Mouse (Mus musculus) right cerebral cortex, adult 2 months (tissue): ENCODE results near the gene Ccdc171.
"Not testable (repeated sequence)": the region's sequence is repeated elsewhere in the genome, so short reads cannot be mapped to it uniquely, and the experiment has no call there.

Experiments used
- DNase-seq, 2 experiments: peaks; one replicate each; pipeline ENCODE4 v3.0.0; 2021 to 2022; ENCODE audit warnings: low spot score in 2 of 2

Gene Ccdc171

DNA sequence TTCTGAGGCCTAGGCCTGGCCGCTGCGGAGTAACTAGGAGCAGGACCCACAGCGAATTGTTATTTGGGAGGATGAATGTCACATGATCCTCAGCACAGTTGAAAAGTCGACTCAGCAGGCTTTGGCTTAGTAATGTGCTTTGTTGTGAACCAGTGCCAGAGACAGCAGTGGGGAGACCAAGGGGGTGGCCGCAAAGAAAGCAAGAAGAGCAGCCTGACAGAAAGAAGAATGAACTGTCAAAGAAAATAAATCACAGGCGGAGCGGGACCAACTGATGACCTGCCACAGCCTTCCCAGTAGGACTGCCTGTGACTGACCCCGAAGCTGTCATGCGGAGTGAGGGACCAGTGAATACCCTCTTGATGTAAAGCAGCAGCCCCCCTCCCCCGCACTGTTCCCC, 131.2 kb downstream of the Ccdc171 start:
- no peak for DNase-seq

GRCm38 (mm10) chr4:83657021-83657420, 131.7 kb downstream of the Ccdc171 start:
- no peak for DNase-seq

- no peak for DNase-seq
Measured at GRCm38 (mm10) chr4:83658415-83658814, 133.1 kb downstream of the Ccdc171 start.

GRCm38 (mm10) chr4:83659411-83659810, 134.1 kb downstream of the Ccdc171 start:
- DNase-seq, result no peak

DNA sequence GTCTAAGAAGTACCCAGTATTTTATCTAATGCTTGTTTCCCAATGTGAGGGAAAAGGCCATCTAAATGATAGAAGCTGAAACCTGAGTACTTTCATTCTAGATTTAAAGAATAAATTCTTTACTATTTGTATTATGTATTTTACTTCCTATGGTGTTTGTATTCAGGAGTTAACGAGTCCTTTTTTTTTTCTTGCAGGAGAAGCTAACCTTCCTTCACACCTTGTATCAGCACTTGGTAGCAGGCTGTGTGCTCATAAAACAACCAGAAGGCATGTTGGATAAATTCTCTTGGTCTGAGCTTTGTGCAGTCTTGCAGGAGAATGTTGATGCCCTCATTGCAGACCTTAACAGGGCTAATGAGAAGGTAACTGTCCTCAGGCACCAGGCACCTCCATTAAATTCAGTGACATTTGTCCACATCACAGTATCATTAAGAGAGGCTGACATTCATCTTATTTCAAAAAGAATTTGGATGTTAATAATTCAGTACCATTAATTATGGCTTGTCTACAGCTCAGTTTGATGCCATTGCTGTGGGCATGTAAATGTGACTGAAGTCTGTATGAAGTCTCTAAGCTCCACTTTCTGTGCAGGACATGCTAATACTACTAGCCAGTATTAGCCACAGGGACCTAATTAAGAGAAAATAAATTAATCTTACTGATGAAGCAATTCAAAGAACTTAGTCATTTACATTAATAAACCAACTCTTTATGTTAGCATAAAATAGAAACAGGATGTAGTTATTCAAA, 136.3 kb downstream of the Ccdc171 start:
- DNase-seq, result no peak

DNA sequence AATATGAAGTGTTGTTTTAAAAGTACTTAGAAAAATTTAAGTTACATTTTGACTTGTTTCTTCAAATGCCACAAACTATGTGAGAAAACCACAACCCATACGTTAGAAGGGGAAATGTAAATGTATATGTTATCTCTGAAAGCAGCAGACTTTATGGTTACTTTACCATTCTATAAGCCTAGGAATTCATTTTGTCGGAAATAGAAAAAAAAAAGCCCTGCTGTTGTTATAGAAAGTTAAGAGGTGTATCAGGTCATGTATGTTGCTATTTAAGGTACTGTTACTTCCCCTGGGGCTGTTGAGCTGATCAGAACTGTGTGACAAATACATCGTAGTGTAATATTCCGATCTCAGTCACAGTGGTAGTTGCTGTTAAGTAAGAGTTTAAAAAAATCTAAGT, 137.0 kb downstream of the Ccdc171 start:
- DNase-seq, result no peak

- no peak for DNase-seq
Measured at GRCm38 (mm10) chr4:83669552-83669951, 144.2 kb downstream of the Ccdc171 start.

DNA sequence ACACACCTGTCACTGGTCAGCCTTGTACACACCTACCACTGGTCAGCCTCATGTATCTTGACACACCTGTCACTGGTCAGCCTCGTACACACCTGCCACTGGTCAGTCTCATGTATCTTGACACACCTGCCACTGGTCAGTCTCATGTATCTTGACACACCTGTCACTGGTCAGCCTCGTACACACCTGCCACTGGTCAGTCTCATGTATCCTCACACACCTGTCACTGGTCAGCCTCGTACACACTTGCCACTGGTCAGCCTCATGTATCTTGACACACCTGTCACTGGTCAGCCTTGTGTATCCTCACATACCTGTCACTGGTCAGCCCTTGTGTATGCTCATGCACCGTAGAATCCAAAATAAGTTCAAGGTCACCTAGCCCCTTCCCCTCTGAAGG, 150.0 kb downstream of the Ccdc171 start:
- not testable (repeated sequence) for DNase-seq

DNA sequence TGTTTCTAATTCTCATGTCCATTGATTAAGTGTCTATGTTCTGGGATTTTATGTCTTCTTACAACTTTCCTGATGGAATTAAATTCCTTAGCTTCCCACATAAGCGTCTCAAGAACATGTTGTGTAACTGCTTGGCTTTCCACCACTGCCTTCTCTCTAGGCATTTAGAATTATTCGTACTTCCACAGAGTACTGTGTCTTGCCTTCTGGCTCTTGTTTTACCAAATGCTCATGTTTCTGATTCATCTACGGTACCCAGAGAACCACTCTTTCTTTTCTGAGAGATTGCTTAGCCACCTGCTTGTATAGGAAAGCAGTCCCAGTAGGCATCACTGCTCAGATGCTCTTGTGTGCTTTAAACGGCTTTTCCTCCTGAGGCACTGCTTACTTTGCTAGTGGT, 151.1 kb downstream of the Ccdc171 start:
- no peak for DNase-seq

GRCm38 (mm10) chr4:83681081-83681480, 155.7 kb downstream of the Ccdc171 start:
- DNase-seq, result no peak

- no peak for DNase-seq
Measured at GRCm38 (mm10) chr4:83682866-83683265, 157.5 kb downstream of the Ccdc171 start.

DNA sequence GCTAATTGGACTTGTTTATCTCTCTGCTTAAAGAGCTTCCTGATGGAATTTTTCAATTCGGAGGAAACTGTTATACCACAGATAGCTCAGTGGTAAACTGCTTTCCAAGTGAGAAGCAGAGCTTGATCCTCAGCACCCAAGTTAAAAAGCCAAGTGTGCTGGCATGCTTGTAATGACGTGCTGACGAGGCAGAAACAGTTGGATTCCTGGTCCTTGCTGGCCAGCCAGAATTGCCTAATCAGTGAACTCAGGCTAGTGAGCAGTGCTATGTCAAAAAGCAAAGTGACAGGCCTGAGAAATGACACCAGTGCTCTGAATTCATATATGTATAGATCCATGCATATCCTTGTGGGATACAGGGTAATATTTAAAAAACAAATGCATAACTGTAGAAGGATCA, 174.8 kb downstream of the Ccdc171 start:
- DNase-seq, result no peak

DNA sequence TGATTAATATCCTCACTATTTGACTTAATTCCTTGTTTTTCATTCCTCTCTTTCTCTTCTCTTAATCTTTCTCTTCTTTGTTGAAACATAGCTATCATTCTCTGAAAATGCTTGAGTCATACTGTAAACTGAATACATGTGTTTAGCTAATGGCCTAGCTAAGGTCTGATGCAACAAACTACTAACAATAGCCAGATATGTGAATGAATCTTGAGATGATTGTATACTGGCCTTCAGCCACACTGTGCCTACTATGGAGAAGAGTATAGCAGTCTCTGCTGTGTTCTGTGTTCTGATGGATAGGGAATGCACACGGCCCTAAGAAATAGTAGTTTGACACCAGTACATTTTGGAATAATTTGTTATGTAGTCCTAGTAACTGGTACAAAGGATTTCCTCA, 191.7 kb downstream of the Ccdc171 start:
- no peak for DNase-seq

DNA sequence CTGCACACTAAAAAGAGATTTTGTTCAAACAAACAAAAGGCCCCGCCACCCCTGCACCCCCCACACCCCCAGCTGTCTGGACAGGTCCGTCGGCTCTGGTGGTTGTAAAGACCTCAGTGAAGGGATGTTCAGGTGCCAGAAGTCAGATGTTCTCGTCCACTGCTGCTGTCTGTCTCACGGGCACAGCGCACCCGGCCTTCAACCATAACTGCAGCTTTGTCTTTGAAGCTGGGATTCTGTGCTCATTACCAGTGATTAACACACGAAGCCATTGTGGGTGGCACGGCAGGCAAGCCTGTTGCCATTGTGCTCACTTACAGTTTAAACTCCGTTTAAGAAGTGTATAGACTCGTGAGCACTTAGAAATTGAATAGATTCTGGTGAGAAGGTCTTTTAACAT, 194.5 kb downstream of the Ccdc171 start:
- DNase-seq, result no peak

- DNase-seq, result peak; percentile 23 to 28
Measured at GRCm38 (mm10) chr4:83725136-83725535, 199.8 kb downstream of the Ccdc171 start.

DNA sequence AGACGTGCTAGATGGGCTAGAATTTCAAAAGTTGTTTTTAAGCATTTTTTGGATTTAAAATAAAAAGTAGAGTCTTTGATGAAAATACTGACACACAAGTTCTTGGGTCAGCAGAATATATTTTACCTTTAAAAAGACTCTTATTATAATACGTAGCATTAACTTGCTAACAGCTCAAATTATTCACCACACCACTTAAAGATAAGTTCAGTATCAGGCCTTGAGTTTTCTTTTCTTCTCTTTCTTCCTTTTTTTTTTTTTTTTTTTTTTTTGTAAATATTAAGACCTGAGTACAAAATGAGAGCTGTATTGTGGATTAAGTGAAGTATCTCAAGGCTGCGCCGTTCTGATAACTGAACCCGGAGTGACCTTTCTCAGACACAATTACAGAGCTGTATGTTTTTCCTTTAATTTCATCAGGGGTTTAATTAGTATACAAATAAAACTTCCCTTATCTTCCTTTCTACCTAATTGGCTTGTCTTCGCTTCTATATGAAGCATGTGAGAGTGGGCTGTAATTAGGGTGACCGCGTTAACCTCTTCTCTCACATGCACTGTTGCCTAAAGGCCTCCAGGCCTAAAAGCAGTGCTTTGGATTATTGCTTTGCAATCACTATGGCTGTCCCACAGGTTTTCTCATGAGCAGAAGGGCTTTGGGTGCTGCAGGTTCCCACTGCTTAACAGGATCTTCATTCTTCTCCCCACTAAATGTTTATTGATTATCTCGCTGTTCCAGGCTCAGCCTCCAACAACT, 214.0 kb downstream of the Ccdc171 start:
- DNase-seq, result no peak

- no peak for DNase-seq
Measured at GRCm38 (mm10) chr4:83739891-83740277, 214.5 kb downstream of the Ccdc171 start.

GRCm38 (mm10) chr4:83742806-83743460, 217.6 kb downstream of the Ccdc171 start:
- DNase-seq, result no peak

DNA sequence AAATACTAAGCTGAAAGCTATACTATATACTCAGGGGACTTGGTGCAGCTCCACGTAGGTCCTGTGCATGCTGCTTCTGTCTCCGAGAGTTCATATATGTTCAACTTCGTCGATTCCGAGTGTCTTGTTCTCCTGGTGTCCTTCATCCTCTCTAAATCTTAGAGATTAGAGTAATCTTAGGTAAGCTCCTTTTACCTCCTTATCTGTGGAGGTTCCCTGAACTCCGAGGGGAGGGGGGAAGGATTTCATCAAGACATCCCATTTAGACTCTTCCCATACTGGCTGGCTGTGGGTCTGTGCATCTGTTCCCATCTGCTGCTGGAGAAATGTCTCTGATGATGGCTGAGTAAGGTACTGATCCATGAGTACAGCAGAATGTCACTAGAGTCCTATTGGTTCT, 249.8 kb downstream of the Ccdc171 start:
- no peak for DNase-seq

DNA sequence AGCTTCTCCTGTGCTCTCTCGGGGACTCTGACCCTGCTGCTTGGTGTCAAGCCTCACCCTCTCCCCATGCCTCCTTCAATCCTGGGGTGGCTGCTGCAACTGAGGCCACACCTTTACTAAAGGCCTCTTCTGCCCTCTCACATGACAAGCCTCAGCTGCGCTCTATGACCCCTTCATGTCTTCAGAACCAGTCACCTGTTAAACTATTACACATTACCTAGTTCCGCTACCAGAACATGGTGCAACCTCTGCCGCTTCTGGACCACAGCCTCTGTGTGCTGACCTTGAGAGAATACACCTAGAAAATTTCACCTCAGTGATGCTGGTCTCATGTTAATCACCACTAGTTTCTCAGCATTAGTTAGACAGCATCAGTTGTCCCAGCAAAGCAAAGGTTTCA, 254.7 kb downstream of the Ccdc171 start:
- DNase-seq, result no peak

GRCm38 (mm10) chr4:83785115-83785514, 259.8 kb downstream of the Ccdc171 start:
- no peak for DNase-seq

DNA sequence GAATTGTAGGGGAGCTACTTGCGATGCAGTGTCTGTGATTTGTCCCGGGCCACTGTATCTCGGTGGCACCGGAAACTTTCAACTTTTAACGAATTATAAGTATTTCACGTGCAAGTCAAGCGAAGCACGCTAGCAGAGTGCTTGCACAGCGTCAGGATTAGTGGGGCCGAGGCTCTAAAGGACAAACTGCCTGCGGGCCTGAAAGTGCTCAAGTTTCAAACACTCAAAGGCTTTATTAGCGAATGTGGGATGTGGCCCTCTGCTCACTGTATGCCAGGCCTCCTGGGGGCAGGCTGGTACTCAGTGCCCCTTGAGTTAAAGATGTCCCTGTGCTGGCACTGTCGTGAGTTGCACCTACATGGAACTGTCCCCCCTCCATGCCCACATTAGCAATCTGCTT, 266.5 kb downstream of the Ccdc171 start:
- DNase-seq, result no peak
